Mouse (Mus musculus): ENCODE results near the gene Sst. TPM values are rescaled to one million over a fixed set of nuclear protein-coding genes. Genes with fewer than 3 reads are reported as not detected.
"Not testable (repeated sequence)": the region's sequence is repeated elsewhere in the genome, so short reads cannot be mapped to it uniquely, and the experiment has no call there.

Sst gene
- polyA plus RNA-seq, 1 experiment: not detected

GRCm38 (mm10) chr16:23912741-23913140 is 22.0 kb upstream of the Sst start:
- H3K79me2 ChIP-seq (ENCODE audit: control insufficient read depth, insufficient read depth): no peaks in the 10 kb centered on the region
- no peak overlapping the region for H3K4me2 ChIP-seq (ENCODE audit: low read depth)
- no peaks in the 10 kb centered on the region for H3K36me3 ChIP-seq (ENCODE audit: control insufficient read depth, insufficient read depth)
- no peak overlapping the region for H3K4me3 ChIP-seq
- no peak overlapping the region for H3ac ChIP-seq (ENCODE audit: control insufficient read depth, insufficient read length)
- H3K27me3 ChIP-seq (ENCODE audit: control insufficient read depth, insufficient read depth, insufficient read length): peaks cover 11% of the 10 kb centered on the region
- TF ChIP-seq REST (IDR thresholded peaks at IDR 0.05; ENCODE audit: insufficient read depth, insufficient read length) (no peak), MYOG (IDR thresholded peaks at IDR 0.05; ENCODE audit: control insufficient read depth in 1 of 3, insufficient read depth in 1 of 3, insufficient read length in 2 of 3, low read depth in 2 of 3) (no peak), TCF3 (IDR thresholded peaks at IDR 0.05; ENCODE audit: insufficient read length, low read depth) (no peak), USF1 (IDR thresholded peaks at IDR 0.05; ENCODE audit: low read depth) (no peak), POLR2A (IDR thresholded peaks at IDR 0.05; ENCODE audit: insufficient read length, low read depth) (no peak), POLR2AphosphoS2 (IDR thresholded peaks at IDR 0.05; ENCODE audit: insufficient read length, low read depth) (no peak), CEBPB (IDR thresholded peaks at IDR 0.05; ENCODE audit: insufficient read depth, poor library complexity, severe bottlenecking) (no peak), SRF (IDR thresholded peaks at IDR 0.05; ENCODE audit: control insufficient read depth, insufficient read length, low read depth) (no peak), MAX (IDR thresholded peaks at IDR 0.05; ENCODE audit: low read depth) (no peak)

GRCm38 (mm10) chr16:23909015-23909354 is 18.2 kb upstream of the Sst start:
- not testable (repeated sequence) for H3K4me3 ChIP-seq; H3K4me2 ChIP-seq (ENCODE audit: low read depth); H3ac ChIP-seq (ENCODE audit: control insufficient read depth, insufficient read length); H3K79me2 ChIP-seq (ENCODE audit: control insufficient read depth, insufficient read depth); H3K27me3 ChIP-seq (ENCODE audit: control insufficient read depth, insufficient read depth, insufficient read length); H3K36me3 ChIP-seq (ENCODE audit: control insufficient read depth, insufficient read depth)

GRCm38 (mm10) chr16:23908076-23909014 is 17.6 kb upstream of the Sst start:
- H3K4me2 ChIP-seq (ENCODE audit: low read depth); H3K27me3 ChIP-seq (ENCODE audit: control insufficient read depth, insufficient read depth, insufficient read length); H3K36me3 ChIP-seq (ENCODE audit: control insufficient read depth, insufficient read depth); H3ac ChIP-seq (ENCODE audit: control insufficient read depth, insufficient read length); H3K79me2 ChIP-seq (ENCODE audit: control insufficient read depth, insufficient read depth); H3K4me3 ChIP-seq: not testable (repeated sequence)

- H3K36me3 ChIP-seq (ENCODE audit: control insufficient read depth, insufficient read depth); H3K4me3 ChIP-seq; H3K4me2 ChIP-seq (ENCODE audit: low read depth); H3K79me2 ChIP-seq (ENCODE audit: control insufficient read depth, insufficient read depth); H3ac ChIP-seq (ENCODE audit: control insufficient read depth, insufficient read length); H3K27me3 ChIP-seq (ENCODE audit: control insufficient read depth, insufficient read depth, insufficient read length): not testable (repeated sequence)
These were observed 15.8 kb upstream of the Sst start for GRCm38 (mm10) chr16:23906586-23906985.

GRCm38 (mm10) chr16:23901411-23901810 is 10.7 kb upstream of the Sst start:
- TF ChIP-seq POLR2A (IDR thresholded peaks at IDR 0.05; ENCODE audit: insufficient read length, low read depth) (no peak), REST (IDR thresholded peaks at IDR 0.05; ENCODE audit: insufficient read depth, insufficient read length) (no peak), E2F4 (IDR thresholded peaks at IDR 0.05; ENCODE audit: insufficient read depth) (no peak), CEBPB (IDR thresholded peaks at IDR 0.05; ENCODE audit: insufficient read depth, poor library complexity, severe bottlenecking) (no peak), MYOD1 (IDR thresholded peaks at IDR 0.05; ENCODE audit: control insufficient read depth in 1 of 3, insufficient read length in 2 of 3, low read depth in 2 of 3) (no peak), TCF3 (IDR thresholded peaks at IDR 0.05; ENCODE audit: insufficient read length, low read depth) (no peak), USF1 (IDR thresholded peaks at IDR 0.05; ENCODE audit: low read depth) (no peak), SRF (IDR thresholded peaks at IDR 0.05; ENCODE audit: control insufficient read depth, insufficient read length, low read depth) (no peak), TCF12 (IDR thresholded peaks at IDR 0.05; ENCODE audit: insufficient read depth, poor library complexity, severe bottlenecking) (no peak), MYOG (IDR thresholded peaks at IDR 0.05; ENCODE audit: control insufficient read depth in 1 of 3, insufficient read depth in 1 of 3, insufficient read length in 2 of 3, low read depth in 2 of 3) (no peak), MAX (IDR thresholded peaks at IDR 0.05; ENCODE audit: low read depth) (no peak)
- Histone ChIP-seq H3K4me2 (ENCODE audit: low read depth) (peak overlapping the region; percentile 62), H3K36me3 (ENCODE audit: control insufficient read depth, insufficient read depth) (no peaks in the 10 kb centered on the region), H3K27me3 (ENCODE audit: control insufficient read depth, insufficient read depth, insufficient read length) (no peaks in the 10 kb centered on the region), H3K79me2 (ENCODE audit: control insufficient read depth, insufficient read depth) (no peaks in the 10 kb centered on the region), H3ac (ENCODE audit: control insufficient read depth, insufficient read length) (no peak overlapping the region), H3K4me3 (no peak overlapping the region)

GRCm38 (mm10) chr16:23900061-23900460 is 9.3 kb upstream of the Sst start:
- TF ChIP-seq USF1 (IDR thresholded peaks at IDR 0.05; ENCODE audit: low read depth) (no peak), MYOG (IDR thresholded peaks at IDR 0.05; ENCODE audit: control insufficient read depth in 1 of 3, insufficient read depth in 1 of 3, insufficient read length in 2 of 3, low read depth in 2 of 3) (no peak), E2F4 (IDR thresholded peaks at IDR 0.05; ENCODE audit: insufficient read depth) (no peak), REST (IDR thresholded peaks at IDR 0.05; ENCODE audit: insufficient read depth, insufficient read length) (no peak)
- no peaks in the 10 kb centered on the region for H3K36me3 ChIP-seq (ENCODE audit: control insufficient read depth, insufficient read depth)
- H3K27me3 ChIP-seq (ENCODE audit: control insufficient read depth, insufficient read depth, insufficient read length): no peaks in the 10 kb centered on the region
- H3ac ChIP-seq (ENCODE audit: control insufficient read depth, insufficient read length): no peak overlapping the region
- H3K4me3 ChIP-seq: no peak overlapping the region
- no peak overlapping the region for H3K4me2 ChIP-seq (ENCODE audit: low read depth)
- no peaks in the 10 kb centered on the region for H3K79me2 ChIP-seq (ENCODE audit: control insufficient read depth, insufficient read depth)
